24 mouse cellular contexts compared by ENCODE assay signal in genomic region chr13:97287046-97287445, GRCm38 (mm10). TPM values are rescaled to one million over a fixed set of nuclear protein-coding genes. Genes with fewer than 3 reads are reported as not detected.
A peak's percentile ranks its signal among the peaks of the same experiment; 100 is the strongest.
DNase-seq lines count a peak whose midpoint lies in the region; ATAC-seq and TF ChIP-seq lines count a peak whose summit lies in the region.
"Had no signal": no experiment of that assay in that cellular context is flagged by ENCODE, and none has a peak within 500 bp of the region (broad histone marks: within the 10 kb centered on the region; RNA-seq: fewer than 3 reads in every experiment).

No protein-coding gene starts in this region.

- H3K27ac ChIP-seq in forebrain, embryonic 11.5 days (ENCODE audit: low read depth, low read length) = no peak overlapping the region
- no peak overlapping the region for H3K27ac ChIP-seq in forebrain, embryonic 13.5 days
- no peak overlapping the region for H3K27ac ChIP-seq in hindbrain, embryonic 14.5 days
- H3K27ac ChIP-seq in stomach, postnatal 0 days (replicated peaks) = no peak overlapping the region
- H3K27ac ChIP-seq: embryonic facial prominence, embryonic 15.5 days; forebrain, embryonic 10.5 days; heart, embryonic 15.5 days; hindbrain, embryonic 13.5 days had no signal

- no peak overlapping the region for H3K4me2 ChIP-seq in forebrain, embryonic 11.5 days (ENCODE audit: low read depth, low read length, severe bottlenecking)
- H3K4me2 ChIP-seq in forebrain, embryonic 13.5 days = no peak overlapping the region
- H3K4me2 ChIP-seq in hindbrain, embryonic 14.5 days (replicated peaks) = no peak overlapping the region
- no peak overlapping the region for H3K4me2 ChIP-seq in stomach, postnatal 0 days (replicated peaks; ENCODE audit: low read depth)
- H3K4me2 ChIP-seq: embryonic facial prominence, embryonic 15.5 days; heart, embryonic 11.5 days; heart, embryonic 15.5 days; hindbrain, embryonic 13.5 days had no signal

- TF ChIP-seq CTCF in stomach, postnatal 0 days (IDR thresholded peaks at IDR 0.05; ENCODE audit: low read depth) = no peak

- ATAC-seq in forebrain, embryonic 11.5 days (replicated peaks; ENCODE audit: low FRiP score) = no peak
- ATAC-seq in forebrain, embryonic 13.5 days = no peak
- ATAC-seq in hindbrain, embryonic 14.5 days (ENCODE audit: low FRiP score) = no peak
- ATAC-seq in stomach, postnatal 0 days (ENCODE audit: low FRiP score, low TSS enrichment) = no peak
- ATAC-seq: forebrain, embryonic 16.5 days; Patski had no signal

- no peaks in the 10 kb centered on the region for H3K36me3 ChIP-seq in forebrain, embryonic 11.5 days (ENCODE audit: control insufficient read depth, insufficient read depth, low read length)
- H3K36me3 ChIP-seq in forebrain, embryonic 13.5 days (ENCODE audit: poor library complexity, severe bottlenecking) = no peaks in the 10 kb centered on the region
- no peaks in the 10 kb centered on the region for H3K36me3 ChIP-seq in hindbrain, embryonic 14.5 days (replicated peaks; ENCODE audit: control insufficient read depth, insufficient read depth)
- H3K36me3 ChIP-seq in stomach, postnatal 0 days (ENCODE audit: control insufficient read depth, insufficient read depth, low read length) = no peaks in the 10 kb centered on the region
- H3K36me3 ChIP-seq: embryonic facial prominence, embryonic 15.5 days; forebrain, embryonic 10.5 days; heart, embryonic 15.5 days; hindbrain, embryonic 13.5 days had no signal

- H3K9me3 ChIP-seq in forebrain, embryonic 11.5 days (ENCODE audit: control insufficient read depth, low read length) = no peaks in the 10 kb centered on the region
- no peaks in the 10 kb centered on the region for H3K9me3 ChIP-seq in forebrain, embryonic 13.5 days (replicated peaks)
- no peaks in the 10 kb centered on the region for H3K9me3 ChIP-seq in hindbrain, embryonic 14.5 days (ENCODE audit: control insufficient read depth, low read length)
- H3K9me3 ChIP-seq in stomach, postnatal 0 days (ENCODE audit: control insufficient read depth, low read length) = no peaks in the 10 kb centered on the region
- H3K9me3 ChIP-seq: embryonic facial prominence, embryonic 15.5 days; forebrain, embryonic 10.5 days; heart, embryonic 15.5 days; hindbrain, embryonic 13.5 days had no signal

- peaks cover 3% of the 10 kb centered on the region; the same call in 1 of the 2 replicates for H3K27me3 ChIP-seq in forebrain, embryonic 11.5 days (ENCODE audit: control insufficient read depth, insufficient read depth, low read length)
- peaks cover 4% of the 10 kb centered on the region; the same call in 1 of the 2 replicates for H3K27me3 ChIP-seq in forebrain, embryonic 13.5 days
- 0 out of 2 replicates have a peak, but pooled peaks cover 5% of the 10 kb centered on the region for H3K27me3 ChIP-seq in hindbrain, embryonic 14.5 days (ENCODE audit: control insufficient read depth, insufficient read depth, low read length)
- no peaks in the 10 kb centered on the region for H3K27me3 ChIP-seq in stomach, postnatal 0 days (ENCODE audit: control insufficient read depth, insufficient read depth, low read length)
- H3K27me3 ChIP-seq: CH12.LX; heart, embryonic 15.5 days; Patski had no signal

- DNase-seq in forebrain, embryonic 11.5 days (ENCODE audit: low spot score) = peak; percentile 11
- DNase-seq in CD4-positive helper T cell, adult 2 months (ENCODE audit: low read depth, low spot score) = peak; percentile 60
- DNase-seq in naive thymus-derived CD4-positive, alpha-beta T cell, adult 2 months (ENCODE audit: low read depth) = peak; percentile 67
- peak; percentile 42 for DNase-seq in thymus, postnatal 4 days
- no peak for DNase-seq in hindbrain, embryonic 14.5 days (ENCODE audit: low spot score)
- no peak for DNase-seq in stomach, postnatal 0 days (ENCODE audit: low spot score)
- DNase-seq: adrenal gland, adult 2 months; adrenal gland, postnatal 36 days; cerebellum, adult 2 months; cerebellum, postnatal 10 days; embryo, embryonic 11 days; gastrocnemius, postnatal 10 days; heart, adult 18-20 months; heart, postnatal 14 days had no signal

- H3K4me3 ChIP-seq in forebrain, embryonic 11.5 days (ENCODE audit: low read depth, low read length) = no peak overlapping the region
- no peak overlapping the region for H3K4me3 ChIP-seq in forebrain, embryonic 13.5 days
- no peak overlapping the region for H3K4me3 ChIP-seq in hindbrain, embryonic 14.5 days (replicated peaks; ENCODE audit: low read length)
- H3K4me3 ChIP-seq in stomach, postnatal 0 days (ENCODE audit: low read depth, low read length) = no peak overlapping the region
- H3K4me3 ChIP-seq: embryonic facial prominence, embryonic 15.5 days; erythroblast, embryonic 14.5 days; forebrain, embryonic 10.5 days; heart, embryonic 15.5 days; hindbrain, embryonic 13.5 days had no signal

- H3K4me1 ChIP-seq in forebrain, embryonic 11.5 days (replicated peaks; ENCODE audit: control insufficient read depth, insufficient read depth, low read length) = peaks cover 12% of the 10 kb centered on the region
- peaks cover 26% of the 10 kb centered on the region for H3K4me1 ChIP-seq in forebrain, embryonic 13.5 days
- H3K4me1 ChIP-seq in hindbrain, embryonic 14.5 days (replicated peaks; ENCODE audit: control insufficient read depth, insufficient read depth, low read length) = peaks cover 23% of the 10 kb centered on the region; the same call in 1 of the 2 replicates
- no peaks in the 10 kb centered on the region for H3K4me1 ChIP-seq in stomach, postnatal 0 days (replicated peaks; ENCODE audit: control insufficient read depth, insufficient read depth)

- no peak for TF ChIP-seq EP300 in stomach, postnatal 0 days (optimal IDR thresholded peaks at IDR 0.05)

- H3K9ac ChIP-seq in forebrain, embryonic 11.5 days (ENCODE audit: low read length) = no peak overlapping the region
- H3K9ac ChIP-seq in forebrain, embryonic 13.5 days = no peak overlapping the region
- no peak overlapping the region for H3K9ac ChIP-seq in hindbrain, embryonic 14.5 days
- no peak overlapping the region for H3K9ac ChIP-seq in stomach, postnatal 0 days (ENCODE audit: low read length)
- H3K9ac ChIP-seq: embryonic facial prominence, embryonic 15.5 days; heart, embryonic 15.5 days; hindbrain, embryonic 13.5 days had no signal

- whole genome bisulfite sequencing in forebrain, embryonic 11.5 days = 89% methylated on average over 3 of the region's 3 CpGs
- WGBS in forebrain, embryonic 13.5 days = 89% methylated on average over 3 of the region's 3 CpGs
- WGBS in hindbrain, embryonic 14.5 days = 93% methylated on average over 3 of the region's 3 CpGs
- WGBS in stomach, postnatal 0 days = 91% methylated on average over 3 of the region's 3 CpGs

RNA-seq across cellular contexts. Expression of gene Enc1, which starts 46.1 kb away (rescaled TPM):
- polyA plus RNA-seq in forebrain, embryonic 11.5 days (2014; fragmentation: Nextera tagmentation; extraction: Ambion mirVana) = 17.9 and 20.8 TPM in 2 replicates
- polyA plus RNA-seq in forebrain, embryonic 13.5 days (2015; fragmentation: Nextera tagmentation; extraction: Ambion mirVana) = 44.4 and 45.2 TPM in 2 replicates
- polyA plus RNA-seq in hindbrain, embryonic 14.5 days (2014; fragmentation: Nextera tagmentation; extraction: Ambion mirVana) = 80.5 and 82.4 TPM in 2 replicates
- polyA plus RNA-seq in stomach, postnatal 0 days (2015; fragmentation: Nextera tagmentation; extraction: Ambion mirVana) = 3.3 and 3.5 TPM in 2 replicates

Comparison
In these comparisons a context has a peak if more than half of its experiments do, and no peak if none do; other contexts are left out.
1. DNase-seq: peak in forebrain, embryonic 11.5 days (single experiment), CD4-positive helper T cell, adult 2 months (single experiment), naive thymus-derived CD4-positive, alpha-beta T cell, adult 2 months (single experiment) and thymus, postnatal 4 days (single experiment); none in hindbrain, embryonic 14.5 days (single experiment) and stomach, postnatal 0 days (single experiment).